Mouse (Mus musculus) heart, embryonic 12.5 days (tissue): ENCODE data around the gene Dntt. TPM values are rescaled to one million over a fixed set of nuclear protein-coding genes. Genes with fewer than 3 reads are reported as not detected.

Experiments used
- ATAC-seq: fragments of 200-750 bp; cut with Nextera tagmentation; 2 replicates; pipeline ENCODE4 v1.8.0; 2017; ENCODE audit warnings: moderate TSS enrichment, moderate library complexity; ENCODE audit not compliant: insufficient number of reproducible peaks, low FRiP score
- H3K27ac ChIP-seq: fragments of 300-500 bp; sonication (generic); 2 replicates; pipeline ENCODE4 v1.5.1; 2016; ENCODE audit warnings: mild to moderate bottlenecking, moderate library complexity; ENCODE audit not compliant: poor library complexity, severe bottlenecking
- H3K27me3 ChIP-seq: fragments of 300-500 bp; sonication (generic); replicated peaks from 2 replicates; pipeline ENCODE4 v1.6.1; 2016; ENCODE audit warnings: mild to moderate bottlenecking, moderate library complexity
- H3K36me3 ChIP-seq: fragments of 300-500 bp; sonication (generic); 2 replicates; pipeline ENCODE4 v1.6.1; 2016; ENCODE audit warnings: mild to moderate bottlenecking, moderate library complexity
- H3K4me1 ChIP-seq: fragments of 300-500 bp; sonication (generic); replicated peaks from 2 replicates; pipeline ENCODE4 v1.6.1; 2016; ENCODE audit warnings: mild to moderate bottlenecking
- H3K4me2 ChIP-seq: fragments of 300-500 bp; sonication (generic); 2 replicates; pipeline ENCODE4 v1.6.1; 2016; ENCODE audit warnings: mild to moderate bottlenecking, moderate library complexity
- H3K4me3 ChIP-seq: fragments of 300-500 bp; sonication (generic); 2 replicates; pipeline ENCODE4 v1.5.1; 2016; ENCODE audit warnings: mild to moderate bottlenecking
- H3K9ac ChIP-seq: fragments of 300-500 bp; sonication (generic); 2 replicates; pipeline ENCODE4 v1.6.1; 2016; ENCODE audit warnings: mild to moderate bottlenecking, moderate library complexity
- H3K9me3 ChIP-seq: fragments of 300-500 bp; sonication (generic); replicated peaks from 2 replicates; pipeline ENCODE4 v1.6.1; 2016; ENCODE audit warnings: mild to moderate bottlenecking, moderate library complexity
- WGBS: fragments of 180-500 bp; shearing (Covaris S2); methylation state at CpG from one replicate; pipeline ENCODE4 v1.1.7; 2016; 5-methylcytosine and 5-hydroxymethylcytosine counted together
- polyA plus RNA-seq: library from polyadenylated mRNA; unstranded; fragments of >200 nt; fragmentation: Nextera tagmentation; extraction: Ambion mirVana; gene quantifications from 2 replicates; pipeline ENCODE4 v1.2.1, GENCODE M21; 2016

The Dntt gene
- polyA plus RNA-seq, 1 experiment from 2014 or later, result not detected

GRCm38 (mm10) chr19:41071500-41071899, 42.4 kb downstream of the Dntt start:
- H3K9me3 ChIP-seq, result no peaks in the 10 kb centered on the region
- 0 out of 2 replicates have a peak, but pooled peaks cover 8% of the 10 kb centered on the region for H3K27me3 ChIP-seq
- 7% methylated on average over 8 of the region's 8 CpGs for WGBS
- no peak overlapping the region for H3K27ac ChIP-seq
- no peak overlapping the region for H3K4me3 ChIP-seq
- H3K4me1 ChIP-seq, result no peaks in the 10 kb centered on the region
- H3K36me3 ChIP-seq, result no peaks in the 10 kb centered on the region
- ATAC-seq, result no peak; the same call in 1 of the 2 replicates
- no peak overlapping the region for H3K4me2 ChIP-seq
- no peak overlapping the region for H3K9ac ChIP-seq

- H3K4me1 ChIP-seq, result no peaks in the 10 kb centered on the region
- WGBS, result 81% methylated on average over 14 of the region's 14 CpGs
- H3K9me3 ChIP-seq, result no peaks in the 10 kb centered on the region
- 0 out of 2 replicates have a peak, but pooled peaks cover 8% of the 10 kb centered on the region for H3K27me3 ChIP-seq
- H3K9ac ChIP-seq, result no peak overlapping the region
- H3K27ac ChIP-seq, result no peak overlapping the region
- ATAC-seq, result no peak
- no peak overlapping the region for H3K4me3 ChIP-seq
- H3K36me3 ChIP-seq, result no peaks in the 10 kb centered on the region
- H3K4me2 ChIP-seq, result no peak overlapping the region
Observed at GRCm38 (mm10) chr19:41073746-41074455, 44.8 kb downstream of the Dntt start.

DNA sequence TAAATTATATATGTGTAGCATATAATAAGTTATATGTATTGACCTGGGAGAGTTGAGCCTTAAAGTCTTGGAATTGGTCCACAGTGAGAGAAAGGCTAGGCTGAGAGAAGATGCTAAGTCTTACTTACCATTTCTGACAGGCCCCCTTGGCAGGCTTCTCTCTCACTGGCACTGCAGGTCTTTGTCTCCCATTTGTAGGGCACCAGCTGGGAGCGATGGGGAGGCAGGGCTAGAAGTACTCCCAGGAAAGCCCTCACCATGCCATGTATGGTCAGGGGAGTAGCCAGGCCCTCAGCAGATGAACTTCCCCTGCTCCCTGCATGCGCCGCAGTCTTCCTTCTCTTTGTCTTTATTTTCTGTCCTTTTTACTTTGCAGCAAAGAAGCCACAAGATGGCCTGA, 47.8 kb downstream of the Dntt start, which contains the start of gene Opalin:
TSS of gene Opalin (minus strand) at position 208 of the 400 bp plus-strand sequence.
- Histone ChIP-seq H3K4me2 (no peak within 1 kb of the TSS), H3K27ac (no peak within 1 kb of the TSS), H3K27me3 (0 out of 2 replicates have a peak, but pooled peaks cover 8% of the 10 kb centered on the region), H3K9me3 (no peaks in the 10 kb centered on the region), H3K36me3 (no peaks in the 10 kb centered on the region), H3K4me1 (peaks cover 9% of the 10 kb centered on the region), H3K4me3 (no peak within 1 kb of the TSS), H3K9ac (no peak within 1 kb of the TSS)
- no peak for ATAC-seq
- WGBS, result 77% methylated on average over 3 of the region's 3 CpGs

GRCm38 (mm10) chr19:41081589-41081988, 52.5 kb downstream of the Dntt start:
- peak; percentile 61 for ATAC-seq
- Histone ChIP-seq H3K27ac (peak overlapping the region; percentile 81), H3K9ac (no peak overlapping the region)

GRCm38 (mm10) chr19:41083646-41084045, 54.6 kb downstream of the Dntt start:
- no peaks in the 10 kb centered on the region for H3K9me3 ChIP-seq
- peaks cover 20% of the 10 kb centered on the region for H3K4me1 ChIP-seq
- H3K36me3 ChIP-seq, result no peaks in the 10 kb centered on the region
- H3K4me3 ChIP-seq, result no peak overlapping the region
- peaks cover 17% of the 10 kb centered on the region for H3K27me3 ChIP-seq
- no peak overlapping the region for H3K4me2 ChIP-seq
- 76% methylated on average over 14 of the region's 14 CpGs for WGBS
- no peak overlapping the region for H3K27ac ChIP-seq
- no peak for ATAC-seq
- H3K9ac ChIP-seq, result no peak overlapping the region

More at GRCm38 (mm10) chr19:41081589-41081988, 52.5 kb downstream of the Dntt start:
- no peaks in the 10 kb centered on the region for H3K36me3 ChIP-seq
- 34% methylated on average over 3 of the region's 3 CpGs for WGBS
- no peaks in the 10 kb centered on the region for H3K27me3 ChIP-seq
- peaks cover 13% of the 10 kb centered on the region for H3K4me1 ChIP-seq
- H3K4me2 ChIP-seq, result peak overlapping the region; percentile 29
- no peaks in the 10 kb centered on the region for H3K9me3 ChIP-seq
- no peak overlapping the region for H3K4me3 ChIP-seq

- Histone ChIP-seq H3K4me2 (no peak overlapping the region), H3K36me3 (no peaks in the 10 kb centered on the region), H3K9ac (no peak overlapping the region), H3K4me1 (peaks cover 17% of the 10 kb centered on the region), H3K27me3 (peaks cover 26% of the 10 kb centered on the region), H3K9me3 (no peaks in the 10 kb centered on the region), H3K27ac (no peak overlapping the region), H3K4me3 (no peak overlapping the region)
- WGBS, result 78% methylated on average over 6 of the region's 6 CpGs
- ATAC-seq, result no peak
Observed at GRCm38 (mm10) chr19:41086289-41086688, 57.2 kb downstream of the Dntt start.

GRCm38 (mm10) chr19:41086700-41087099, 57.6 kb downstream of the Dntt start:
- WGBS, result 5% methylated on average over 2 of the region's 2 CpGs
- Histone ChIP-seq H3K9ac (no peak overlapping the region), H3K4me2 (no peak overlapping the region), H3K36me3 (no peaks in the 10 kb centered on the region), H3K4me3 (no peak overlapping the region), H3K27ac (no peak overlapping the region), H3K9me3 (no peaks in the 10 kb centered on the region), H3K4me1 (peaks cover 12% of the 10 kb centered on the region), H3K27me3 (peaks cover 26% of the 10 kb centered on the region)
- 0 out of 2 replicates have a peak, but pooled peaks have one; percentile 51 for ATAC-seq

DNA sequence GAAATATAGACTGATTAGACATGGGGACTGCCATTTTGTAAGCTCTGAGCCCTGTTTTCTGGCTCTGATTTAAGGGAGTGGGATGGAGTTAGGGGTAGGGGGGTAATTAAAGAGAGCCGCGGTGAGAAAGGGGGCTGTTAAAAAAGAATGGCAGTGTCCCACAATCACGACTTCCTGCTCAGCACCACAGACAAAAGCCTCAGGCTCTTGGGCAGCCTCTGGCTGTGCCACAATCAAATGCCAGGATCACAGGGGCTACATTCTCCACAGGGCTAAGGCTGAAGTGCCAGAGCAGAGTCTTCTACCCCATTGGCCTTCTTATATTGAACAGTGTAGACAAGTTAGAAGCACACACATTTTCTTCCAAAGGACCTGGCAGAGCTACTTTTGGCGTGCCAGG, 58.8 kb downstream of the Dntt start:
- Histone ChIP-seq H3K9me3 (no peaks in the 10 kb centered on the region), H3K27me3 (peaks cover 26% of the 10 kb centered on the region), H3K4me3 (no peak overlapping the region), H3K27ac (no peak overlapping the region), H3K4me2 (no peak overlapping the region; the same call in 1 of the 2 replicates), H3K9ac (no peak overlapping the region), H3K36me3 (no peaks in the 10 kb centered on the region), H3K4me1 (peaks cover 7% of the 10 kb centered on the region; the same call in 1 of the 2 replicates)
- WGBS, result 57% methylated on average over 4 of the region's 4 CpGs
- no peak for ATAC-seq

GRCm38 (mm10) chr19:41088491-41088890, 59.4 kb downstream of the Dntt start:
- H3K9ac ChIP-seq, result no peak overlapping the region
- H3K9me3 ChIP-seq, result no peaks in the 10 kb centered on the region
- no peak overlapping the region; the same call in 1 of the 2 replicates for H3K4me3 ChIP-seq
- peaks cover 7% of the 10 kb centered on the region; the same call in 1 of the 2 replicates for H3K4me1 ChIP-seq
- H3K4me2 ChIP-seq, result peak overlapping the region; percentile 50
- H3K36me3 ChIP-seq, result no peaks in the 10 kb centered on the region
- H3K27me3 ChIP-seq, result peaks cover 26% of the 10 kb centered on the region
- no peak overlapping the region for H3K27ac ChIP-seq
- no peak for ATAC-seq
- 34% methylated on average over 18 of the region's 18 CpGs for WGBS

GRCm38 (mm10) chr19:41089833-41090232, 60.8 kb downstream of the Dntt start:
- Histone ChIP-seq H3K9me3 (no peaks in the 10 kb centered on the region), H3K9ac (no peak overlapping the region), H3K36me3 (no peaks in the 10 kb centered on the region), H3K27me3 (peaks cover 26% of the 10 kb centered on the region), H3K4me1 (peaks cover 7% of the 10 kb centered on the region; the same call in 1 of the 2 replicates), H3K27ac (no peak overlapping the region), H3K4me2 (no peak overlapping the region), H3K4me3 (no peak overlapping the region)
- WGBS, result 6% methylated on average over 5 of the region's 5 CpGs
- no peak for ATAC-seq

GRCm38 (mm10) chr19:41091901-41092300, 62.8 kb downstream of the Dntt start:
- Histone ChIP-seq H3K9ac (no peak overlapping the region), H3K4me3 (no peak overlapping the region), H3K9me3 (no peaks in the 10 kb centered on the region), H3K4me1 (peaks cover 7% of the 10 kb centered on the region; the same call in 1 of the 2 replicates), H3K27me3 (peaks cover 26% of the 10 kb centered on the region), H3K27ac (no peak overlapping the region), H3K36me3 (no peaks in the 10 kb centered on the region), H3K4me2 (no peak overlapping the region)
- WGBS, result 38% methylated on average over 2 of the region's 2 CpGs
- ATAC-seq, result no peak
